Mouse (Mus musculus) CH12.LX (cell line): ENCODE measurements around the gene Psmd9. TPM values are rescaled to one million over a fixed set of nuclear protein-coding genes. Genes with fewer than 3 reads are reported as not detected.

Experiments
- DNase-seq: peaks from one replicate; pipeline ENCODE4 v3.0.0-alpha.2; 2013; ENCODE audit errors: extremely low read depth
- H3K27ac ChIP-seq: 2 replicates; pipeline ENCODE4 v1.5.1; 2012; ENCODE audit warnings: low read depth, mild to moderate bottlenecking, control low read depth, moderate library complexity; ENCODE audit not compliant: insufficient read depth
- H3K27me3 ChIP-seq: replicated peaks from 2 replicates; pipeline ENCODE3; 2012; ENCODE audit warnings: inconsistent platforms
- H3K36me3 ChIP-seq, 2 experiments: replicated peaks in 1 of 2; 2 replicates each; pipeline versions ENCODE3 to v1.6.1; 2012; ENCODE audit warnings: inconsistent platforms in 1 of 2, low read length in 1 of 2, mild to moderate bottlenecking in 1 of 2, mixed read lengths in 1 of 2, moderate library complexity in 1 of 2; ENCODE audit not compliant: control insufficient read depth in 1 of 2, insufficient read depth in 1 of 2
- H3K4me1 ChIP-seq, 2 experiments: 2 replicates each; pipeline ENCODE4 v1.6.1; 2012; ENCODE audit warnings: inconsistent platforms in 1 of 2, moderate library complexity in 1 of 2; ENCODE audit not compliant: insufficient read depth in 2 of 2, control insufficient read depth in 1 of 2
- H3K4me2 ChIP-seq: 2 replicates; pipeline ENCODE4 v1.6.1; 2012; ENCODE audit warnings: low read depth, mild to moderate bottlenecking, control low read depth; ENCODE audit not compliant: poor library complexity, insufficient read depth, severe bottlenecking
- H3K4me3 ChIP-seq, 3 experiments: fragments of 150-350 bp in 1 of 3; sonication (generic) in 1 of 3; replicated peaks in 1 of 3; 2 replicates each; pipeline versions ENCODE3 to v1.5.1; 2011 to 2012; ENCODE audit warnings: low read depth in 2 of 3, low read length in 2 of 3, mild to moderate bottlenecking in 2 of 3, moderate library complexity in 2 of 3, control low read depth in 1 of 3, improper control_type of control experiment in 1 of 3, inconsistent platforms in 1 of 3, mixed read lengths in 1 of 3; ENCODE audit not compliant: poor library complexity in 1 of 3
- H3K79me2 ChIP-seq: replicated peaks from 2 replicates; pipeline ENCODE4 v1.6.1; 2012; ENCODE audit warnings: mild to moderate bottlenecking, moderate library complexity; ENCODE audit not compliant: control insufficient read depth, poor library complexity, insufficient read depth, severe bottlenecking; ENCODE audit errors: extremely low read depth
- H3K9ac ChIP-seq: 2 replicates; pipeline ENCODE4 v1.6.1; 2012; ENCODE audit warnings: low read depth, mild to moderate bottlenecking, control low read depth, moderate library complexity; ENCODE audit not compliant: insufficient read depth
- H3K9me3 ChIP-seq: replicated peaks from 2 replicates; pipeline ENCODE3; 2012; ENCODE audit warnings: low read length, inconsistent platforms, mixed read lengths
- E2F4 ChIP-seq: IDR thresholded peaks from 2 replicates; pipeline ENCODE4 v1.6.1; 2011; ENCODE audit warnings: low read depth, low read length, improper control_type of control experiment; ENCODE audit not compliant: insufficient replicate concordance
- EP300 ChIP-seq: IDR thresholded peaks from 2 replicates; pipeline ENCODE4 v1.6.1; 2011; ENCODE audit warnings: low read length, improper control_type of control experiment
- HCFC1 ChIP-seq: IDR thresholded peaks from 2 replicates; pipeline ENCODE4 v1.6.1; 2012; ENCODE audit warnings: low read depth, mild to moderate bottlenecking, inconsistent platforms, low read length, improper control_type of control experiment
- JUND ChIP-seq: conservative IDR thresholded peaks from 2 replicates; pipeline ENCODE4 v1.6.1; 2011; ENCODE audit warnings: low read depth, low read length, improper control_type of control experiment
- KAT2A ChIP-seq: IDR thresholded peaks from 2 replicates; pipeline ENCODE4 v1.6.1; 2012; ENCODE audit warnings: low read length, improper control_type of control experiment, inconsistent platforms; ENCODE audit not compliant: insufficient replicate concordance
- MEF2A ChIP-seq: IDR thresholded peaks from 2 replicates; pipeline ENCODE4 v1.6.1; 2014; ENCODE audit warnings: low read depth, mild to moderate bottlenecking, inconsistent platforms, low read length, improper control_type of control experiment, borderline replicate concordance
- MXI1 ChIP-seq: IDR thresholded peaks from 2 replicates; pipeline ENCODE4 v1.6.1; 2011; ENCODE audit warnings: mild to moderate bottlenecking, low read depth, low read length, improper control_type of control experiment
- PAX5 ChIP-seq: IDR thresholded peaks from 2 replicates; pipeline ENCODE4 v1.6.1; 2012; ENCODE audit warnings: low read length, inconsistent platforms, mixed read lengths
- POLR2A ChIP-seq: IDR thresholded peaks from 2 replicates; pipeline ENCODE4 v1.6.1; 2011; ENCODE audit warnings: low read depth, mild to moderate bottlenecking, improper control_type of control experiment, low read length
- POLR2AphosphoS2 ChIP-seq: IDR thresholded peaks from 2 replicates; pipeline ENCODE4 v1.6.1; 2011; ENCODE audit warnings: low read depth, low read length, improper control_type of control experiment
- SMC3 ChIP-seq: IDR thresholded peaks from 2 replicates; pipeline ENCODE4 v1.6.1; 2011; ENCODE audit warnings: low read depth, low read length, improper control_type of control experiment
- TBP ChIP-seq: conservative IDR thresholded peaks from 2 replicates; pipeline ENCODE4 v1.6.1; 2011; ENCODE audit warnings: low read depth, low read length, improper control_type of control experiment
- TCF12 ChIP-seq: IDR thresholded peaks from 2 replicates; pipeline ENCODE4 v1.6.1; 2014; ENCODE audit warnings: low read depth, mild to moderate bottlenecking, inconsistent platforms, low read length, improper control_type of control experiment
- UBTF ChIP-seq: IDR thresholded peaks from 2 replicates; pipeline ENCODE4 v1.6.1; 2012; ENCODE audit warnings: low read depth, mild to moderate bottlenecking, inconsistent platforms, low read length, improper control_type of control experiment, moderate library complexity
- ZC3H11A ChIP-seq: IDR thresholded peaks from 2 replicates; pipeline ENCODE4 v1.6.1; 2012; ENCODE audit warnings: low read depth, mild to moderate bottlenecking, inconsistent platforms, low read length, improper control_type of control experiment
- ZKSCAN1 ChIP-seq: IDR thresholded peaks from 2 replicates; pipeline ENCODE4 v1.6.1; 2012; ENCODE audit warnings: low read depth, inconsistent platforms, low read length, improper control_type of control experiment, borderline replicate concordance
- ZMIZ1 ChIP-seq: IDR thresholded peaks from 2 replicates; pipeline ENCODE4 v1.6.1; 2012; ENCODE audit warnings: low read depth, mild to moderate bottlenecking, inconsistent platforms, low read length, improper control_type of control experiment
- dilution Hi-C: fragments of 300-500 bp; cut with MboI; formaldehyde crosslinking; loops from 2 replicates; pipeline ENCODE4 v1.14.3; 2020; ENCODE audit warnings: low sequenced_read_pairs; ENCODE audit not compliant: extremely low pct_unique_long_range_greater_than_20kb, extremely low pct_ligation_motif_present
- in situ Hi-C: fragments of 300-500 bp; cut with MboI; formaldehyde crosslinking; loops from 3 replicates; pipeline ENCODE4 v1.14.3; 2019; ENCODE audit warnings: low sequenced_read_pairs, low pct_ligation_motif_present, low pct_unique_long_range_greater_than_20kb, mixed read lengths
- polyA plus RNA-seq: library from polyadenylated mRNA; unstranded; fragments of >175 nt; gene quantifications from 2 replicates; pipeline ENCODE4 v1.2.1, GENCODE M21; 2012; ENCODE audit warnings: low read depth; ENCODE audit not compliant: insufficient read length
- total RNA-seq, 2 experiments: library from RNA; depleted of rRNA; stranded (reverse); fragments of 300-350 nt in 1 of 2; fragments of >200 nt in 1 of 2; gene quantifications; 2 replicates each; pipeline ENCODE4 v1.2.3; 2012 to 2014

Psmd9 gene
- total and polyA plus RNA-seq, 3 experiments = 30.8 to 38.0 (median 35.5) TPM

DNA sequence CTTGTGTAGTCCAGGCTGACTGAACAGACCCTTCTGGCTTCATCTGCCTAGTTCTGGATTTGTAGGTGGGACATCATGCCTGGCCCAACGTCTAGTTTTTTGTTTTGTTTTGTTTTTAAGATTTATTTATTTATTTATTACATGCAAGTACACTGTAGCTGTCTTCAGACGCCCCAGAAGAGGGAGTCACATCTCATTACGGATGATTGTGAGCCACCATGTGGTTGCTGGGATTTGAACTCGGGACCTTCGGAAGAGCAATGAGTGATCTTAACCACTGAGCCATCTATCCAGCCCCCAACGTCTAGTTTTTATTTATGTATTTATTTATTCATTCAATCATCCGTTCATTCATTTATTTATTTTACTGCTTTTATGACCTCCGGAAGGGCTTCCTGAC is 82.2 kb downstream of the Psmd9 start:
- DNase-seq = no peak
- peaks cover 7 to 29% of the 10 kb centered on the region in 2 experiments for H3K36me3 ChIP-seq
- no peaks in the 10 kb centered on the region for H3K79me2 ChIP-seq
- no peak overlapping the region for H3K27ac ChIP-seq
- no peak overlapping the region for H3K4me3 ChIP-seq
- no peak for TF ChIP-seq E2F4
- no peak for TF ChIP-seq MXI1
- no peak for TF ChIP-seq UBTF
- no peak for TF ChIP-seq ZC3H11A
- TF ChIP-seq PAX5 = no peak
- TF ChIP-seq HCFC1 = no peak
- no peak for TF ChIP-seq TBP
- TF ChIP-seq POLR2AphosphoS2 = no peak
- no peak for TF ChIP-seq TCF12
- TF ChIP-seq, all 38 proteins: peak for 0
- dilution Hi-C loops = no loop called here
- Histone ChIP-seq H3K4me1 (no peaks in the 10 kb centered on the region; a peak in 1 of 4 replicates), H3K9ac (no peak overlapping the region), H3K4me2 (no peak overlapping the region), H3K27me3 (no peaks in the 10 kb centered on the region), H3K9me3 (no peaks in the 10 kb centered on the region)
- in situ Hi-C loops = no loop called here

DNA sequence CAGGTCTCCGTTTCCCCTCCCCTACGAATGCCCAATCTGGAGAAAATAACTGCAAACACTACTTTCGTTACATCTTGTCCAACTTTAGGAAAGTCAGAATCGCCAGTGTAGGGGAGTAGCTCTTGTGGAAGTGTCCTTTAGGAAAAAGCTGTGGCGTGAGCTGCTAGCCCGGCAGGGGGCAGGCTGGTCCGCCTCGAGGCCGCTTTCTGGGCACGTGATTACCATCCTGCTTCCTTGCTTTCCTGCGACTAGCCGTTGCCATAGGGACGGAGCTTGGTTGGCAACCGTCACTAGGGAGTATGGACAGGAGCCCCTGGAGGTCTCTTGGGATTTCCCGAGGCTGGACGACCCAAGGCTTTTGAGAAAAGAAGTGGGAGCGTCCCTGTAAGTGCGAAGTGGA is 82.6 kb downstream of the Psmd9 start, which contains the start of gene Wdr66:
Wdr66 (plus strand) TSS at position 269 of the 400 bp plus-strand sequence.
- Histone ChIP-seq H3K36me3 (peaks cover 7 to 29% of the 10 kb centered on the region in 2 experiments), H3K4me3 (no peak within 1 kb of the TSS), H3K27ac (no peak within 1 kb of the TSS), H3K9me3 (no peaks in the 10 kb centered on the region), H3K27me3 (no peaks in the 10 kb centered on the region), H3K9ac (no peak within 1 kb of the TSS), H3K79me2 (no peaks in the 10 kb centered on the region), H3K4me2 (no peak within 1 kb of the TSS), H3K4me1 (no peaks in the 10 kb centered on the region; a peak in 1 of 4 replicates)
- TF ChIP-seq JUND (no peak), ZC3H11A (no peak), KAT2A (no peak), EP300 (no peak), MEF2A (no peak), MXI1 (no peak), SMC3 (no peak), UBTF (no peak), POLR2A (no peak), ZMIZ1 (no peak), ZKSCAN1 (no peak)
- no peak for DNase-seq
- in situ Hi-C loops (no loop called here), dilution Hi-C loops (no loop called here)
